Mouse (Mus musculus) heart, embryonic 15.5 days (tissue): ENCODE data around the gene Prr13. TPM values are rescaled to one million over a fixed set of nuclear protein-coding genes. Genes with fewer than 3 reads are reported as not detected.

ENCODE experiments used
- ATAC-seq: fragments of 200-750 bp; cut with Nextera tagmentation; replicated peaks from 2 replicates; pipeline ENCODE4 v1.8.0; 2017; ENCODE audit warnings: low read depth, moderate TSS enrichment; ENCODE audit not compliant: insufficient number of reproducible peaks, insufficient read depth, low FRiP score
- H3K27ac ChIP-seq: fragments of 300-500 bp; sonication (generic); 2 replicates; pipeline ENCODE4 v1.5.1; 2015; ENCODE audit warnings: mild to moderate bottlenecking, inconsistent platforms
- H3K27me3 ChIP-seq: fragments of 300-500 bp; sonication (generic); 2 replicates; pipeline ENCODE4 v1.6.1; 2015; ENCODE audit warnings: inconsistent platforms
- H3K36me3 ChIP-seq: fragments of 300-500 bp; sonication (generic); 2 replicates; pipeline ENCODE4 v1.6.1; 2015; ENCODE audit warnings: mild to moderate bottlenecking, inconsistent platforms
- H3K4me1 ChIP-seq: fragments of 300-500 bp; sonication (generic); replicated peaks from 2 replicates; pipeline ENCODE4 v1.6.1; 2015; ENCODE audit warnings: inconsistent platforms
- H3K4me2 ChIP-seq: fragments of 300-500 bp; sonication (generic); 2 replicates; pipeline ENCODE4 v1.6.1; 2015; ENCODE audit warnings: inconsistent platforms, mild to moderate bottlenecking, moderate library complexity
- H3K4me3 ChIP-seq: fragments of 300-500 bp; sonication (generic); 2 replicates; pipeline ENCODE4 v1.5.1; 2015; ENCODE audit warnings: mild to moderate bottlenecking, inconsistent platforms
- H3K9ac ChIP-seq: fragments of 300-500 bp; sonication (generic); 2 replicates; pipeline ENCODE4 v1.6.1; 2015; ENCODE audit warnings: mild to moderate bottlenecking, inconsistent platforms
- H3K9me3 ChIP-seq: fragments of 300-500 bp; sonication (generic); replicated peaks from 2 replicates; pipeline ENCODE4 v1.6.1; 2016; ENCODE audit warnings: inconsistent platforms
- WGBS: fragments of 180-500 bp; shearing (Covaris S2); methylation state at CpG from one replicate; pipeline ENCODE4 v1.1.7; 2015; ENCODE audit warnings: mixed read lengths; 5-methylcytosine and 5-hydroxymethylcytosine counted together
- polyA plus RNA-seq: library from polyadenylated mRNA; unstranded; fragments of >200 nt; fragmentation: Nextera tagmentation; extraction: Ambion mirVana; gene quantifications from 2 replicates; pipeline ENCODE4 v1.2.1, GENCODE M21; 2015

The Prr13 gene
- polyA plus RNA-seq, 1 experiment from 2014 or later = 91.2 TPM

DNA sequence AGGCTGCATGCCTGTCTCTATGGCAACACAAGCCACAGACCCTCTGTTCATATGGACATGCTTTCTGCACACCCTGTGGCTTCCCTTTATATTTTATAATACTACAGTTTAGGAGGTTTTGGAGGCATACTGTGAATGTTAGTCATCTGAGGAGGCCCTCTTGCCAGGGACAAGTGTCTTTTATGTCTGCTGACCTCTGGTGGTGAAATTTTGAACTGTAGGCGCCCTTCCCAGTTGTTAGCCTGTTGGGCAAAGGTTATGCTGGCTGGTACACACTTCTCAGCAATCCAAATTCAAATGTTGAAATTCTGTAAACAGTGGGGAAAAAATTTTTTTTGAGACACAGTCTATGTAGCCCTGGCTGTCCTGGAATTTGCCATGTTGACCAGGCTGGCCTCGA is 16.3 kb upstream of the Prr13 start:
- ATAC-seq = no peak
- 42% methylated on average over 2 of the region's 2 CpGs for WGBS
- H3K9me3 ChIP-seq = no peaks in the 10 kb centered on the region

DNA sequence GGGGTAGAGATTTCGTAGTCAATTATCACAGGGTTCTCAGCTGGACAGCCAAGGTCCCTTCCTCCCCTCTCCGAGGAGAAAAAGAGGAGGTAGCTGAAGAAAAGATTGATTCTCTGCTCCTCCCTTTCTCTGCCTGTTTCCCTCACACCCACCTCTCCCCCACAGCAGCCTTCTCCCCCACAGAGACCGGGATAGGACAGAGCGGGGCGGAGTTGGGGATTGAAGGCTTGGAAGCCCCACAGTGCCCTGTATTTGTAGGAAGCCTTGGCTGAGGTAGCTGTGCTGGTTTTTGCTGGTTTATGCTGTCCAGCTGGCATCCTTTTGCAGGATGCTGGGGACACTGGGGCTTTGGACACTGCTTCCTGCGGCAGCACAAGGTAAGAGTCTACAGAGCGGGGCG is 13.7 kb upstream of the Prr13 start, which contains the start of gene Amhr2:
Gene Amhr2 (plus strand): TSS at position 222 of the 400 bp plus-strand sequence.
- Histone ChIP-seq H3K9ac (no peak within 1 kb of the TSS), H3K27me3 (no peaks in the 10 kb centered on the region), H3K4me1 (peaks cover 4% of the 10 kb centered on the region; the same call in 1 of the 2 replicates), H3K9me3 (no peaks in the 10 kb centered on the region), H3K4me3 (no peak within 1 kb of the TSS), H3K36me3 (no peaks in the 10 kb centered on the region), H3K27ac (no peak within 1 kb of the TSS), H3K4me2 (no peak within 1 kb of the TSS)
- no peak for ATAC-seq
- 71% methylated on average over 8 of the region's 8 CpGs for WGBS

More for the DNA sequence above, 16.3 kb upstream of the Prr13 start:
- Histone ChIP-seq H3K36me3 (no peaks in the 10 kb centered on the region), H3K4me1 (peaks cover 4% of the 10 kb centered on the region; the same call in 1 of the 2 replicates), H3K9ac (no peak overlapping the region), H3K4me2 (no peak overlapping the region), H3K4me3 (no peak overlapping the region), H3K27me3 (no peaks in the 10 kb centered on the region), H3K27ac (no peak overlapping the region)

DNA sequence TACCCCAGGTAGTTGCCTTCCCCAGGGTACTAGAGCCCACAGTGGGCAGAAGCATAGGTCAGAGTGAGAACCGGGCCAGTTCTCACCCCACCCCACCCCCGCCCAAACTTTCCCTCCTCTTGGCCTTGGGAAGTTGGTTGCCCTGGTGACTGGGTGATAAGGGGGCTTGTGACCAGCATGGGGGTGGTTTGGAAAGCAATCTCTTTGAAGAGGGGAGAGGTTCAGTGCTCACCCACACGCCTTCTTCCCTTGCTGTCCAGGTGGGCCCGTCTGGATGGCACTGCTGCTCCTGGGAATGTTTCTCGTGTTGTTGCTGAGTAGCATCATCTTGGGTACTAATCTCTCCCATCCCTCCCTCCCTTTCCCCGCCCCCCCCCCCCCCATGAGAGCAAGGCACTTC is 12.4 kb upstream of the Prr13 start:
- no peak overlapping the region for H3K4me2 ChIP-seq
- H3K9me3 ChIP-seq = no peaks in the 10 kb centered on the region
- ATAC-seq = no peak
- no peaks in the 10 kb centered on the region for H3K27me3 ChIP-seq
- H3K4me1 ChIP-seq = peaks cover 4% of the 10 kb centered on the region; the same call in 1 of the 2 replicates
- H3K4me3 ChIP-seq = no peak overlapping the region
- H3K9ac ChIP-seq = no peak overlapping the region
- 18% methylated on average over 5 of the region's 6 CpGs for WGBS
- H3K36me3 ChIP-seq = no peaks in the 10 kb centered on the region
- no peak overlapping the region for H3K27ac ChIP-seq

DNA sequence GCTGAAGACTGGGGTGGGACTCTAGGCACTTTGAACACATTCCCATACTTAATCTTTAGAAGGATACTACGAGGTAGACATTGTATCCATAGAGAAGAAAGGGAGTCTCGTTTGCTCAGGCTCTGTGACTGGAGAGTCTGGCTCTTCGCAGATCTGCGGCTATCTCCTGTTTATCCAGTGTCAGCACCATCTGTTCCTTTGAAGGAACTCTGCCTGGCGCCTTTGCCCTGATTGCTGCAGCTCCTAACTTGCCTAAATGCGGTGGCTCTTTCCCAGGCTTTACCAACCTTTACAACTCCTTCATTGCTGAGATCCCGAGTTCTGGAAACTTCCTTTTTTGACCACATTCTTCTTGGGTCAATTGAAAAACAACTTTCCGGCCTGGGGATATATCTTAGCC is 9.5 kb upstream of the Prr13 start:
- WGBS = 39% methylated on average over 8 of the region's 8 CpGs
- no peak overlapping the region for H3K4me3 ChIP-seq
- ATAC-seq = no peak

DNA sequence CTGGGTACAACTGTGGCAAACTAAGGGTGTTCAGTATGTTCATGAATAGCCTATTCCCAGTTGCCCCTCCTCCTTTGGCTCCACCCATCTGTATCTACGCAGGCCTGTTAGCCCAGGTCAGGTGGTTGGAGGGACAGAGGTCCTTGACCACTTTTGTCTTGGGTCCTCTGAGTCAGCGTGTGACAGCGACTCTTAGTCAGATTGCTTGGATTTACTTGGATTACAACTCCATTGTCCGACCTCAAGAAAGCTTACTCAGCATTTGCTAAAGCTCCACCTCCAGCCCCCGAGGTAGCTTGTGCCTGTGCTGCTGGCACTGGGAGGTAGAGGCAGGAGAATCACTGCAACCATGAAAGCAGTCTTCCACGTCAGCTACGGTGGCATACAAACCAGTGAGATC is 7.9 kb upstream of the Prr13 start:
- Histone ChIP-seq H3K4me1 (peaks cover 8% of the 10 kb centered on the region; the same call in 1 of the 2 replicates), H3K27ac (no peak overlapping the region), H3K36me3 (no peaks in the 10 kb centered on the region), H3K9me3 (no peaks in the 10 kb centered on the region), H3K27me3 (no peaks in the 10 kb centered on the region), H3K4me2 (no peak overlapping the region), H3K9ac (no peak overlapping the region), H3K4me3 (no peak overlapping the region)
- no peak for ATAC-seq
- WGBS = 35% methylated on average over 7 of the region's 7 CpGs

More for the DNA sequence above, 9.5 kb upstream of the Prr13 start:
- H3K9ac ChIP-seq = no peak overlapping the region
- H3K4me2 ChIP-seq = no peak overlapping the region
- no peaks in the 10 kb centered on the region for H3K27me3 ChIP-seq
- no peak overlapping the region for H3K27ac ChIP-seq
- H3K4me1 ChIP-seq = peaks cover 8% of the 10 kb centered on the region; the same call in 1 of the 2 replicates
- H3K9me3 ChIP-seq = no peaks in the 10 kb centered on the region
- H3K36me3 ChIP-seq = no peaks in the 10 kb centered on the region

DNA sequence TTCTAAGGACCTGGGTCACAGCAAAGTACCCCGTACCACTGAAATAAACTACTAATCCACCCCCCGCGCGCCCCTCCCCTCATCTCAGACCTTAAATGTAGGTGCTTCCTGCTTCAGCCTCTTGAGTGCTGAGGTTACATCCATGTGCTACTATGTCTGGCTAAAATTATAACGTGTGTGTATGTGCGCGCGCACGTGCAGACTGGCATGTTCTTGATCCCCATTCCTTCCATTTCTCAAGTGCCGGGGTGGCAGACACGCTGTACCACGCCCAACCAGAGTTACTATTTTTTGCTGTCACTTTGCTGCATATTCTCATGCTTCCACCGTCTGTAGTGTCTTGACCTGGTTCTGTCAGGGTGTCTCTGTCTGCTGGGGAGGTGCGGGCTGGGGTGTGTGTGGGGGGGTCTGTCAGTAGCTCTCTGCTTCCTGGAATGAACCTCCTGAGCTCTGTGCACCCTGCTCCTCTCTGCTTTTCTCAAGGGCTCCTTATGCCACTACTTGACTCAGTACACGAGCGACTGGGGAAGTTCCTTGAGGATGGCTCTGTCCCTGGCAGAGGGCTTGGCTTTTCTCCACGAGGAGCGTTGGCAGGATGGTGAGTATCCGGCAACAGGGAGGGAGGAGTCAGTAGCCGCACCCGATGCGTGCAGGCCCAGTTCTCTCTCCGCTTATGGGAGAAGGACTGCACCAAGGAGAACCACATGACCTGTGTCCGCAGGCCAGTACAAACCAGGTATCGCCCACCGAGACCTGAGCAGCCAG is 7.0 kb upstream of the Prr13 start:
- Histone ChIP-seq H3K27ac (no peak overlapping the region; the same call in 1 of the 2 replicates), H3K36me3 (no peaks in the 10 kb centered on the region), H3K9ac (no peak overlapping the region), H3K9me3 (no peaks in the 10 kb centered on the region), H3K4me3 (no peak overlapping the region), H3K27me3 (no peaks in the 10 kb centered on the region), H3K4me2 (no peak overlapping the region), H3K4me1 (0 out of 2 replicates have a peak, but pooled peaks cover 4% of the 10 kb centered on the region)
- 70% methylated on average over 26 of the region's 26 CpGs for WGBS
- ATAC-seq = no peak

DNA sequence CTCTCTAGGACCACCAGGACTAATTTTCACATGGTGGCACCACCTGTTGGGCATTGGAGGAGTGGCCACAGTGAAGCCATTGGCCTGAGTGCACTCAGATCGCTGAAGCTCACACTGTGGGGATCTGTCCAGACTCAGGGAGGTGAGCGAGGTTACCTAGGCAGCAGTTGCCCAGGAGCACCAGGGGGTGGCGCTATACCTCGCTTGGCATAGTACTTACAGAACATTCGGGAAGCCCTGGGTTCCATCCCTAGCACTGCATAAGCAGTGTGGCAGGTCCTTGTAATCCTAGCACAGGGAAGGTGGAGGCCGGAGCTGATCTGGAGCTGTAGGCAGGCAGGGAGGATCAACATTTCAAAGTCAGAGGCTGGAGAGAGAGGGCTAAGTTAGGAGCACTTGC is 2.8 kb upstream of the Prr13 start:
- 37% methylated on average over 6 of the region's 6 CpGs for WGBS
- Histone ChIP-seq H3K27me3 (no peaks in the 10 kb centered on the region), H3K4me1 (peaks cover 21% of the 10 kb centered on the region), H3K9me3 (no peaks in the 10 kb centered on the region), H3K36me3 (no peaks in the 10 kb centered on the region), H3K4me3 (no peak overlapping the region), H3K4me2 (no peak overlapping the region), H3K27ac (no peak overlapping the region), H3K9ac (no peak overlapping the region)
- no peak for ATAC-seq

DNA sequence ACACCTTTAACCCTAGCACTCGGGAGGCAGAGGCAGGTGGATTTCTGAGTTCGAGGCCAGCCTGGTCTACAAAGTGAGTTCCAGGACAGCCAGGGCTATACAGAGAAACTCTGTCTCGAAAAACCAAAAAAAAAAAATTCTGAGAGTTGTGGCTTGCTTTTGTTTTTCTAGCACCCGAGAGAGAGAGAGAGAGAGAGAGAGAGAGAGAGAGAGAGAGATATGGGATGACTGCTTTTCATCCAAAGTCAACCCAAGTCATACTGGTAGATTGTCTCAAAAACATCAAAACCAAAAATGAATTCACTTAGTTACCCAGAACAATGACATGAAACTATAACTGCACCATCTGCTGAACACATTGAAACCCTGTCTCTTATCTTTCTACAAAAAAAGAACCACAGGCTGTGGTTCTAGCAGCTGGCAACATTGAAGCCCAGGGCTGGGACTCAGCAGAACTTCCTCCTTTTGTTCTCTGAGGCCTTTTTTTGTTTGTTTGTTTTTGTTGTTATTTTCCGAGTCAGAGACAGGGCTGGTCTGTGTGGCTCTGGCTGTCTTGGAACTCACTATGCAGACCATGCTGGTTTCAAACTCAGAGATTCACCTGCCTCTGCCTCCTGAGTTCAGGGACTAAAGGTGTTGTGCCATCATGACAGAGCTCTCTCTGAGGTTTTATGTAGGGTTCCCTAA is 635 bp upstream of the Prr13 start:
- 57% methylated on average over 5 of the region's 5 CpGs for WGBS
- no peaks in the 10 kb centered on the region for H3K27me3 ChIP-seq
- H3K27ac ChIP-seq = peak overlapping the region; percentile 47
- H3K36me3 ChIP-seq = peaks cover 6% of the 10 kb centered on the region
- peaks cover 22% of the 10 kb centered on the region for H3K4me1 ChIP-seq
- no peak for ATAC-seq
- peak overlapping the region; percentile 58 for H3K4me3 ChIP-seq
- H3K9me3 ChIP-seq = no peaks in the 10 kb centered on the region
- no peak overlapping the region for H3K9ac ChIP-seq
- peak overlapping the region; percentile 69 for H3K4me2 ChIP-seq

DNA sequence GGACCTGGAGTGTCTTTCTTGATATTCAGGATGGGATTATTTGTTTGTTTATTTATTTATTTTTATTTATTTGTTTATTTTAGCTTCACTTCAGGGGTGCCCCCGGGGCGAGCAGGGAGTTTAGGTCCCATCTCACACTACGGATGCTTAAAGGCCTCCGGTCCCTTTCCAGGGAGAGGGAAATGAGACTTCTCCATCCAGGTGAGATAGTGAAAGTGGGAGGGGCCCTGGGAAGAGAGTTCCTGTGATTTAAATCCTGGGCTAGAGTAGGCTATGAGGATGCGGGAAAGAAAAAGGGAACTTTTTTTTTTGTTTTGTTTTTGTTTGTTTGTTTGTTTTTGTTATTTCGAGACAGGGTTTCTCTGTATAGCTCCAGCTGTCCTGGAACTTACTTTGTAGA is 553 bp downstream of the Prr13 start:
- Histone ChIP-seq H3K4me2 (peak overlapping the region; percentile 69), H3K9ac (peak overlapping the region; percentile 58), H3K27ac (peak overlapping the region; percentile 35; the same call in 1 of the 2 replicates), H3K27me3 (no peaks in the 10 kb centered on the region), H3K36me3 (peaks cover 6% of the 10 kb centered on the region), H3K9me3 (no peaks in the 10 kb centered on the region), H3K4me1 (peaks cover 22% of the 10 kb centered on the region), H3K4me3 (peak overlapping the region; percentile 58)
- no peak; the same call in 1 of the 2 replicates for ATAC-seq
- WGBS = 28% methylated on average over 6 of the region's 6 CpGs

DNA sequence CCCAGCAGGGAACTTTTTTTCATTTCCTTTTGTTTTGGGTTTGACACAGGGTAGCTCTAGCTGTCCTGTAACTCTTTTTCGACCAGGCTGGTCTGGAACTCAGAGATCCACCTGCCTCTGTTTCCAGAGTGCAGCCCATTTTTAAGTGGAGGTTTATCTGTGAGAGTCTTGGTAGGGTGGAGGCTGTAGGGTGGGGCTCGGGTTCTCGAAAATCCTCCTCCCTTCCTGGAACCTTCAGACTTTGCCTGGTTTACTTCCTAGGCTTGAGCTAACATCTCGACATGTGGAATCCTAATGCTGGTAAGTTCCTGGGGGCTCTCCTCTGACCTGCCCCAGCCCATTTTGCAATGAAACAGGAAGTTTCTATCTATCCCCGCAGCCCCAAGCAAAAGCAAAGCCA is 1.0 kb downstream of the Prr13 start:
- 46% methylated on average over 5 of the region's 5 CpGs for WGBS

DNA sequence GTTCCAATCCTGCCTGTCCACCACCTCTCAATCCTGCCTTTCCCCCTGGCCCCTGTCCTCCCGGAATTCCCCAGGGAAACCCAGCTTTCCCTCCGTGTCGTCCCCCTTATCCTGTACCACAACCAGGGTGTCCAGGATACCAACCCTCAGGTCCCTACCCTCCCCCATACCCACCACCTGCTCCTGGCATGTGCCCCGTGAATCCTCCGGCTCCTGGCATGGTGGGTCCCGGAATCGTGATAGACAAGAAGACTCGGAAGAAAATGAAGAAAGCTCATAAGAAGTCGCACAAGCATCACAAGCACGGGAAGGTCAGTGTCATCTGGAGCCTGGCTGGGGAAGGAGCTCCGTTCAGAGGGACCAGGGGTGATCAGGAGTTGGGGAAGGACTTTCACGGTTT is 1.6 kb downstream of the Prr13 start:
- 71% methylated on average over 12 of the region's 12 CpGs for WGBS
- H3K36me3 ChIP-seq = peaks cover 6% of the 10 kb centered on the region
- H3K4me3 ChIP-seq = peak overlapping the region; percentile 58
- H3K27me3 ChIP-seq = no peaks in the 10 kb centered on the region
- peak overlapping the region; percentile 69 for H3K4me2 ChIP-seq
- H3K9ac ChIP-seq = no peak overlapping the region
- H3K9me3 ChIP-seq = no peaks in the 10 kb centered on the region
- no peak for ATAC-seq
- peaks cover 22% of the 10 kb centered on the region for H3K4me1 ChIP-seq
- H3K27ac ChIP-seq = 0 out of 2 replicates have a peak overlapping the region, but pooled peaks have one; percentile 20

More for the DNA sequence above, 1.0 kb downstream of the Prr13 start:
- Histone ChIP-seq H3K9me3 (no peaks in the 10 kb centered on the region), H3K4me3 (peak overlapping the region; percentile 58), H3K4me1 (peaks cover 22% of the 10 kb centered on the region), H3K9ac (peak overlapping the region; percentile 58), H3K27ac (peak overlapping the region; percentile 20; the same call in 1 of the 2 replicates), H3K36me3 (peaks cover 6% of the 10 kb centered on the region), H3K27me3 (no peaks in the 10 kb centered on the region), H3K4me2 (peak overlapping the region; percentile 69)
- ATAC-seq = no peak
